Mouse (Mus musculus) forebrain, embryonic 11.5 days (tissue): ENCODE results near the gene Gm11564. TPM values are rescaled to one million over a fixed set of nuclear protein-coding genes. Genes with fewer than 3 reads are reported as not detected.

Experiments
- polyA plus RNA-seq: library from polyadenylated mRNA; unstranded; fragments of >200 nt; fragmentation: Nextera tagmentation; extraction: Ambion mirVana; gene quantifications from 2 replicates; pipeline ENCODE4 v1.2.1, GENCODE M21; 2014

Gene Gm11564
- polyA plus RNA-seq, 1 experiment from 2014 or later, result not detected

Other genes with a start within 250 kb of the Gm11564 start
- not detected in 2 replicates for gene Krtap3-1, start 249.0 kb downstream of the Gm11564 start, polyA plus RNA-seq
- not detected in 2 replicates for gene Krtap1-5, start 234.7 kb downstream of the Gm11564 start, polyA plus RNA-seq
- not detected in 2 replicates for gene Krtap1-4, start 232.0 kb downstream of the Gm11564 start, polyA plus RNA-seq
- not detected in 2 replicates for gene Krtap1-3, start 224.3 kb downstream of the Gm11564 start, polyA plus RNA-seq
- gene Krtap9-3, start 217.6 kb downstream of the Gm11564 start, polyA plus RNA-seq, result not detected in 2 replicates
- not detected in 2 replicates for gene Gm11938, start 212.4 kb downstream of the Gm11564 start, polyA plus RNA-seq
- gene Gm11937, start 205.5 kb downstream of the Gm11564 start, polyA plus RNA-seq, result not detected in 2 replicates
- gene Krtap2-4, start 200.8 kb downstream of the Gm11564 start, polyA plus RNA-seq, result not detected in 2 replicates
- not detected in 2 replicates for gene Gm11562, start 195.2 kb downstream of the Gm11564 start, polyA plus RNA-seq
- not detected in 2 replicates for gene Krtap4-1, start 187.4 kb downstream of the Gm11564 start, polyA plus RNA-seq
- gene Krtap4-2, start 180.6 kb downstream of the Gm11564 start, polyA plus RNA-seq, result not detected in 2 replicates
- gene Krtap4-7, start 171.6 kb downstream of the Gm11564 start, polyA plus RNA-seq, result not detected in 2 replicates
- not detected in 2 replicates for gene Gm11555, start 165.4 kb downstream of the Gm11564 start, polyA plus RNA-seq
- gene Gm11563, start 156.7 kb downstream of the Gm11564 start, polyA plus RNA-seq, result not detected in 2 replicates
- not detected in 2 replicates for gene Krtap4-6, start 149.7 kb downstream of the Gm11564 start, polyA plus RNA-seq
- not detected in 2 replicates for gene Gm14190, start 124.9 kb downstream of the Gm11564 start, polyA plus RNA-seq
- gene Gm14180, start 81.4 kb downstream of the Gm11564 start, polyA plus RNA-seq, result not detected in 2 replicates
- gene Gm11595, start 42.8 kb downstream of the Gm11564 start, polyA plus RNA-seq, result not detected in 2 replicates
- not detected in 2 replicates for gene Krtap4-8, start 35.0 kb downstream of the Gm11564 start, polyA plus RNA-seq
- gene Krtap4-9, start 30.5 kb downstream of the Gm11564 start, polyA plus RNA-seq, result not detected in 2 replicates
- gene Gm11596, start 22.2 kb downstream of the Gm11564 start, polyA plus RNA-seq, result not detected in 2 replicates
- not detected in 2 replicates for gene Gm11569, start 16.7 kb downstream of the Gm11564 start, polyA plus RNA-seq
- gene Gm11554, start 11.2 kb downstream of the Gm11564 start, polyA plus RNA-seq, result not detected in 2 replicates
- not detected in 2 replicates for gene Krtap4-13, start 5.8 kb downstream of the Gm11564 start, polyA plus RNA-seq
- gene 2300003K06Rik, start 22.4 kb upstream of the Gm11564 start, polyA plus RNA-seq, result not detected in 2 replicates
- gene Krtap4-16, start 35.9 kb upstream of the Gm11564 start, polyA plus RNA-seq, result not detected in 2 replicates
- gene Gm11568, start 42.3 kb upstream of the Gm11564 start, polyA plus RNA-seq, result not detected in 2 replicates
- not detected in 2 replicates for gene Gm11559, start 48.8 kb upstream of the Gm11564 start, polyA plus RNA-seq
- not detected in 2 replicates for gene Krtap9-1, start 57.7 kb upstream of the Gm11564 start, polyA plus RNA-seq
- not detected in 2 replicates for gene Gm11567, start 63.5 kb upstream of the Gm11564 start, polyA plus RNA-seq
- not detected in 2 replicates for gene Krtap31-1, start 92.3 kb upstream of the Gm11564 start, polyA plus RNA-seq
- not detected in 2 replicates for gene Gm11565, start 99.1 kb upstream of the Gm11564 start, polyA plus RNA-seq
- not detected in 2 replicates for gene Krtap31-2, start 120.6 kb upstream of the Gm11564 start, polyA plus RNA-seq
- not detected in 2 replicates for gene Krtap9-5, start 132.8 kb upstream of the Gm11564 start, polyA plus RNA-seq
- gene Krtap29-1, start 163.4 kb upstream of the Gm11564 start, polyA plus RNA-seq, result not detected in 2 replicates
- gene Krtap16-1, start 170.9 kb upstream of the Gm11564 start, polyA plus RNA-seq, result not detected in 2 replicates
- gene Krtap17-1, start 178.3 kb upstream of the Gm11564 start, polyA plus RNA-seq, result not detected in 2 replicates
- not detected in 2 replicates for gene Krt33a, start 200.5 kb upstream of the Gm11564 start, polyA plus RNA-seq
- not detected in 2 replicates for gene Krt33b, start 214.2 kb upstream of the Gm11564 start, polyA plus RNA-seq
- gene Krt34, start 225.9 kb upstream of the Gm11564 start, polyA plus RNA-seq, result not detected in 2 replicates
- not detected in 2 replicates for gene Krt31, start 234.9 kb upstream of the Gm11564 start, polyA plus RNA-seq